Mouse (Mus musculus): ENCODE measurements around the gene Heatr5b.

DNA sequence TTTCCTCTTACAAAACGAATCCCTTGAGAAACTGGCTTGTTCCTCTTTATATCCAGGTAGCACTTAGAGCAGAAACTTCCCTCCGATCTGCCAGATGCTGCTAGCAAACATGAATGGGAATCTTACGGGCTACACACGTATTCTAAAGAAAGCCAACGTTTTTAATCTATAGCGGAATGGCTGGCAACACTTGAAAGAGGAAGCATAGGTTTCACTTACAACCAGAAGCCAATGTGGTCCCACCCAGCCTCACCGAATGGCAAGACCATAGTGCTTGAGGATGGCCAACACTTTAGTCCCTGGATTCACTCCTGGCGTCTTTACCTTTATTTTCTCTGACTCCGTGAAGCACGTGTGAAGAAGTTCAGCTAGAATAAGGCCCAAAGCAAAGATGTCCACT lies 21.1 kb upstream of the Heatr5b start:
- TF ChIP-seq CTCF (IDR thresholded peaks at IDR 0.05; ENCODE audit: low read depth, low read length): no peak
- no peak for TF ChIP-seq POLR2A (IDR thresholded peaks at IDR 0.05; ENCODE audit: borderline replicate concordance, low read depth, low read length)

All from bone marrow macrophage, adult 2 months (primary cell).